Mouse (Mus musculus): ENCODE data around the gene Peak1.

DNA sequence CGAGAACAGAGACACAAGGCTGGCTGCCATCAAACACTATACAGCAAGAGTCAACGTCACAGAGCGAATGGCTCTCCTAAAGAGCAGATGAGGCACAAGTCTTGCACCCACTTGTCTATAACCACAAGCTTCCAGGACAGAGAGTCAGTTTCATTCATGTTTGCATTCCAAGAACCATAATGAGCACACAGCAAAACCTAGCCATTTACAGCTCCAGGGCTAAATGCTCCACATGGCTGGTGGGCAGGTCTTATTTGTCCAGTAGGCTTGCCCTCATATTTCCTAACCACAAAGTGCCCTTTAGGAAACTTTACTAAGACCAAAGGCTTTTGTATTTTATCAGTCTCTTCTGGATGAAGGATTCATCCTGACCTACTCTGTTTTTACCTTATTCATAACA lies 54.6 kb downstream of the Peak1 start:
- TF ChIP-seq CTCF (conservative IDR thresholded peaks at IDR 0.05; ENCODE audit: low read length) (no peak), POU5F1 (IDR thresholded peaks at IDR 0.05; ENCODE audit: borderline replicate concordance, low read length) (no peak), NANOG (IDR thresholded peaks at IDR 0.05; ENCODE audit: borderline replicate concordance, low read length) (no peak)

Measured in E14TG2a.4 (cell line).